Mouse (Mus musculus): ENCODE results near the gene Wdr34. TPM values are rescaled to one million over a fixed set of nuclear protein-coding genes. Genes with fewer than 3 reads are reported as not detected.

Gene Wdr34
- 59.6 and 62.3 TPM in 2 replicates for polyA plus RNA-seq (2015; fragmentation: Nextera tagmentation; extraction: Ambion mirVana)

- peak; percentile 95 for ATAC-seq
- Histone ChIP-seq H3K9me3 (no peaks in the 10 kb centered on the region), H3K36me3 (peaks cover 13% of the 10 kb centered on the region), H3K4me2 (replicated peaks) (peak within 1 kb of the TSS; percentile 63), H3K9ac (replicated peaks) (peak within 1 kb of the TSS; percentile 74), H3K4me3 (replicated peaks) (peak within 1 kb of the TSS; percentile 61), H3K27ac (peak within 1 kb of the TSS; percentile 92), H3K4me1 (replicated peaks) (peaks cover 5% of the 10 kb centered on the region; the same call in 1 of the 2 replicates), H3K27me3 (0 out of 2 replicates have a peak, but pooled peaks cover 2% of the 10 kb centered on the region)
- WGBS = under 1% methylated on average over 54 of the region's 54 CpGs
Measured at GRCm38 (mm10) chr2:30048699-30049388, at the start of gene Wdr34. TSS of gene Wdr34 (minus strand) at chr2:30048881.

GRCm38 (mm10) chr2:30095882-30096527 is 47.3 kb upstream of the Wdr34 start:
- WGBS = 83% methylated on average over 2 of the region's 2 CpGs
- Histone ChIP-seq H3K36me3 (peaks cover 52% of the 10 kb centered on the region), H3K4me2 (replicated peaks) (no peak overlapping the region), H3K9ac (replicated peaks) (no peak overlapping the region), H3K27me3 (no peaks in the 10 kb centered on the region), H3K4me1 (replicated peaks) (peaks cover 24% of the 10 kb centered on the region), H3K9me3 (no peaks in the 10 kb centered on the region), H3K4me3 (replicated peaks) (no peak overlapping the region), H3K27ac (no peak overlapping the region)
- no peak for ATAC-seq

GRCm38 (mm10) chr2:30094208-30094588 is 45.5 kb upstream of the Wdr34 start:
- Histone ChIP-seq H3K27me3 (no peaks in the 10 kb centered on the region), H3K4me3 (replicated peaks) (peak overlapping the region; percentile 63), H3K4me1 (replicated peaks) (peaks cover 24% of the 10 kb centered on the region), H3K9me3 (no peaks in the 10 kb centered on the region), H3K36me3 (peaks cover 34% of the 10 kb centered on the region), H3K9ac (replicated peaks) (peak overlapping the region; percentile 70), H3K27ac (no peak overlapping the region), H3K4me2 (replicated peaks) (peak overlapping the region; percentile 78)
- 2% methylated on average over 13 of the region's 13 CpGs for WGBS
- no peak for ATAC-seq

- H3K27ac ChIP-seq = peak within 1 kb of the TSS; percentile 5; the same call in 1 of the 2 replicates
- peaks cover 29% of the 10 kb centered on the region for H3K36me3 ChIP-seq
- peak; percentile 95 for ATAC-seq
- H3K4me1 ChIP-seq (replicated peaks) = peaks cover 24% of the 10 kb centered on the region
- H3K9me3 ChIP-seq = no peaks in the 10 kb centered on the region
- peak within 1 kb of the TSS; percentile 78 for H3K4me2 ChIP-seq (replicated peaks)
- H3K27me3 ChIP-seq = no peaks in the 10 kb centered on the region
- peak within 1 kb of the TSS; percentile 63 for H3K4me3 ChIP-seq (replicated peaks)
- H3K9ac ChIP-seq (replicated peaks) = peak within 1 kb of the TSS; percentile 70
- under 1% methylated on average over 48 of the region's 51 CpGs for WGBS
Measured at GRCm38 (mm10) chr2:30093471-30094207, 45.0 kb upstream of the Wdr34 start, which contains the start of gene Zdhhc12. TSS of gene Zdhhc12 (minus strand) at chr2:30093648.

- H3K27ac ChIP-seq = no peak overlapping the region
- peaks cover 24% of the 10 kb centered on the region for H3K4me1 ChIP-seq (replicated peaks)
- H3K27me3 ChIP-seq = no peaks in the 10 kb centered on the region
- peak overlapping the region; percentile 70; the same call in 1 of the 2 replicates for H3K9ac ChIP-seq (replicated peaks)
- peak overlapping the region; percentile 78 for H3K4me2 ChIP-seq (replicated peaks)
- WGBS = 53% methylated on average over 6 of the region's 6 CpGs
- H3K36me3 ChIP-seq = peaks cover 18% of the 10 kb centered on the region
- no peaks in the 10 kb centered on the region for H3K9me3 ChIP-seq
- ATAC-seq = no peak
- peak overlapping the region; percentile 63 for H3K4me3 ChIP-seq (replicated peaks)
Measured at GRCm38 (mm10) chr2:30092280-30092918, 43.7 kb upstream of the Wdr34 start.

- H3K4me1 ChIP-seq (replicated peaks) = peaks cover 24% of the 10 kb centered on the region
- WGBS = 98% methylated on average over 12 of the region's 12 CpGs
- no peak for ATAC-seq
- peaks cover 11% of the 10 kb centered on the region; the same call in 1 of the 2 replicates for H3K36me3 ChIP-seq
- no peaks in the 10 kb centered on the region for H3K9me3 ChIP-seq
- H3K4me2 ChIP-seq (replicated peaks) = no peak overlapping the region
- H3K27me3 ChIP-seq = no peaks in the 10 kb centered on the region
- H3K27ac ChIP-seq = no peak overlapping the region
- H3K9ac ChIP-seq (replicated peaks) = no peak overlapping the region
- no peak overlapping the region for H3K4me3 ChIP-seq (replicated peaks)
Measured at GRCm38 (mm10) chr2:30091521-30091920, 42.8 kb upstream of the Wdr34 start.

- peaks cover 5% of the 10 kb centered on the region; the same call in 1 of the 2 replicates for H3K36me3 ChIP-seq
- ATAC-seq = no peak
- peaks cover 9% of the 10 kb centered on the region for H3K4me1 ChIP-seq (replicated peaks)
- H3K9ac ChIP-seq (replicated peaks) = no peak overlapping the region
- H3K27ac ChIP-seq = no peak overlapping the region
- no peak overlapping the region for H3K4me3 ChIP-seq (replicated peaks)
- H3K27me3 ChIP-seq = no peaks in the 10 kb centered on the region
- WGBS = 93% methylated on average over 4 of the region's 4 CpGs
- H3K9me3 ChIP-seq = no peaks in the 10 kb centered on the region
- no peak overlapping the region for H3K4me2 ChIP-seq (replicated peaks)
Measured at GRCm38 (mm10) chr2:30087310-30087709, 38.6 kb upstream of the Wdr34 start.

- H3K4me1 ChIP-seq (replicated peaks) = peaks cover 8% of the 10 kb centered on the region
- H3K4me3 ChIP-seq (replicated peaks) = peak overlapping the region; percentile 5; the same call in 1 of the 2 replicates
- H3K9ac ChIP-seq (replicated peaks) = peak overlapping the region; percentile 28; the same call in 1 of the 2 replicates
- H3K27me3 ChIP-seq = no peaks in the 10 kb centered on the region
- H3K4me2 ChIP-seq (replicated peaks) = peak overlapping the region; percentile 46
- no peak overlapping the region for H3K27ac ChIP-seq
- peak; percentile 82 for ATAC-seq
- no peaks in the 10 kb centered on the region for H3K9me3 ChIP-seq
- 11% methylated on average over 12 of the region's 12 CpGs for WGBS
- H3K36me3 ChIP-seq = no peaks in the 10 kb centered on the region
Measured at GRCm38 (mm10) chr2:30084632-30085031, 36.0 kb upstream of the Wdr34 start.

- no peaks in the 10 kb centered on the region for H3K27me3 ChIP-seq
- no peak overlapping the region for H3K27ac ChIP-seq
- peaks cover 8% of the 10 kb centered on the region for H3K4me1 ChIP-seq (replicated peaks)
- H3K36me3 ChIP-seq = no peaks in the 10 kb centered on the region
- no peak overlapping the region for H3K4me3 ChIP-seq (replicated peaks)
- peak overlapping the region; percentile 46 for H3K4me2 ChIP-seq (replicated peaks)
- H3K9ac ChIP-seq (replicated peaks) = no peak overlapping the region
- no peak for ATAC-seq
- 49% methylated on average over 5 of the region's 5 CpGs for WGBS
- H3K9me3 ChIP-seq = no peaks in the 10 kb centered on the region
Measured at GRCm38 (mm10) chr2:30084113-30084512, 35.4 kb upstream of the Wdr34 start.

- 91% methylated on average over 15 of the region's 15 CpGs for WGBS
- peaks cover 25% of the 10 kb centered on the region for H3K4me1 ChIP-seq (replicated peaks)
- no peak overlapping the region for H3K4me3 ChIP-seq (replicated peaks)
- H3K9me3 ChIP-seq = no peaks in the 10 kb centered on the region
- H3K27ac ChIP-seq = no peak overlapping the region
- H3K9ac ChIP-seq (replicated peaks) = no peak overlapping the region
- no peak overlapping the region for H3K4me2 ChIP-seq (replicated peaks)
- no peak for ATAC-seq
- no peaks in the 10 kb centered on the region for H3K27me3 ChIP-seq
- no peaks in the 10 kb centered on the region for H3K36me3 ChIP-seq
Measured at GRCm38 (mm10) chr2:30080181-30080800, 31.6 kb upstream of the Wdr34 start.

- H3K4me1 ChIP-seq (replicated peaks) = peaks cover 17% of the 10 kb centered on the region
- no peaks in the 10 kb centered on the region for H3K27me3 ChIP-seq
- H3K9ac ChIP-seq (replicated peaks) = peak overlapping the region; percentile 19; the same call in 1 of the 2 replicates
- H3K9me3 ChIP-seq = no peaks in the 10 kb centered on the region
- peaks cover 2% of the 10 kb centered on the region; the same call in 1 of the 2 replicates for H3K36me3 ChIP-seq
- H3K4me3 ChIP-seq (replicated peaks) = no peak overlapping the region
- H3K4me2 ChIP-seq (replicated peaks) = no peak overlapping the region
- 0 out of 2 replicates have a peak overlapping the region, but pooled peaks have one; percentile 39 for H3K27ac ChIP-seq
- WGBS = 75% methylated on average over 4 of the region's 4 CpGs
- ATAC-seq = no peak
Measured at GRCm38 (mm10) chr2:30078760-30079159, 30.1 kb upstream of the Wdr34 start.
